Mouse (Mus musculus) midbrain, embryonic 14.5 days (tissue): ENCODE data around the gene Spx. TPM values are rescaled to one million over a fixed set of nuclear protein-coding genes. Genes with fewer than 3 reads are reported as not detected.

Experiments used
- ATAC-seq: fragments of 200-750 bp; cut with Nextera tagmentation; 2 replicates; pipeline ENCODE4 v1.8.0; 2017; ENCODE audit warnings: moderate number of reproducible peaks, moderate library complexity; ENCODE audit not compliant: low FRiP score, low TSS enrichment
- DNase-seq: peaks from one replicate; pipeline ENCODE4 v3.0.0-alpha.2; 2015
- H3K27ac ChIP-seq: fragments of 300-500 bp; sonication (generic); replicated peaks from 2 replicates; pipeline ENCODE4 v1.5.1; 2014; ENCODE audit warnings: mild to moderate bottlenecking, low read depth, low read length, moderate library complexity
- H3K27me3 ChIP-seq: fragments of 300-500 bp; sonication (generic); 2 replicates; pipeline ENCODE4 v1.6.1; 2014; ENCODE audit warnings: low read length, control low read depth, mixed read lengths; ENCODE audit not compliant: control insufficient read depth, insufficient read depth
- H3K36me3 ChIP-seq: fragments of 300-500 bp; sonication (generic); 2 replicates; pipeline ENCODE4 v1.6.1; 2014; ENCODE audit warnings: low read length, control low read depth; ENCODE audit not compliant: control insufficient read depth, insufficient read depth
- H3K4me1 ChIP-seq: fragments of 300-500 bp; sonication (generic); 2 replicates; pipeline ENCODE4 v1.6.1; 2014; ENCODE audit warnings: mild to moderate bottlenecking, antibody characterized with exemption, low read length, control low read depth; ENCODE audit not compliant: control insufficient read depth, insufficient read depth
- H3K4me2 ChIP-seq: fragments of 300-500 bp; sonication (generic); 2 replicates; pipeline ENCODE4 v1.6.1; 2014; ENCODE audit warnings: mild to moderate bottlenecking, low read length, moderate library complexity
- H3K4me3 ChIP-seq: fragments of 300-500 bp; sonication (generic); replicated peaks from 2 replicates; pipeline ENCODE4 v1.5.1; 2014; ENCODE audit warnings: low read depth, low read length
- H3K9ac ChIP-seq: fragments of 300-500 bp; sonication (generic); replicated peaks from 2 replicates; pipeline ENCODE4 v1.6.1; 2014; ENCODE audit warnings: mild to moderate bottlenecking, low read length, moderate library complexity
- H3K9me3 ChIP-seq: fragments of 300-500 bp; sonication (generic); 2 replicates; pipeline ENCODE4 v1.6.1; 2016; ENCODE audit warnings: low read length, control low read depth, mixed read lengths; ENCODE audit not compliant: control insufficient read depth
- whole genome bisulfite sequencing: fragments of 180-500 bp; shearing (Covaris S2); extraction: QIAGEN DNeasy Blood & Tissue Kit; methylation state at CpG from one replicate; pipeline ENCODE4 v1.1.7; 2014; 5-methylcytosine and 5-hydroxymethylcytosine counted together
- polyA plus RNA-seq: library from polyadenylated mRNA; unstranded; fragments of >200 nt; fragmentation: Nextera tagmentation; extraction: Ambion mirVana; gene quantifications from 2 replicates; pipeline ENCODE4 v1.2.1, GENCODE M21; 2014

The Spx gene
- polyA plus RNA-seq, 1 experiment from 2014 or later: 9.8 TPM

DNA sequence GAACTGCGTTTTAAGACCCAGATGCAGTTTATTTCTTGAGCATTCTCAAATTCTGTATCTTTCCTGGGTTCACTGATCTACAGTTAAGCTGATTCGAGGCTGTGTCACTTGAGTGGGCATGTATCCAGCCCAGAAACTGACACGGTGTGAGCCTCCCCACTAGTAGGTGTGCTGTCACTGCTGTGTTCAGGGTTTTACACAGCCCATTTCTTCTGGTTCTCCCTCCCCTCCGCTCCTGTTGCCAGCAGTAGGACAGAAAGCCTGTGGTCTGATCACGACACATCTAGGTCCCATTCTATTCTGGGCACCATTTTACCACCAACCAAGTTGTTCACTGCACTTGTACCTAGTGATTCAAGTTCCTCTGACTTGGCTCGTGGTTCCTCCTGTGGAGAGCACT, 17.5 kb upstream of the Spx start:
- ATAC-seq (no peak), DNase-seq (no peak)
- H3K9me3 ChIP-seq: no peaks in the 10 kb centered on the region
- H3K4me1 ChIP-seq: no peaks in the 10 kb centered on the region
- whole genome bisulfite sequencing: 92% methylated on average over 6 of the region's 6 CpGs
- no peak overlapping the region for H3K27ac ChIP-seq
- H3K4me2 ChIP-seq: no peak overlapping the region
- no peak overlapping the region for H3K9ac ChIP-seq
- no peak overlapping the region for H3K4me3 ChIP-seq
- no peaks in the 10 kb centered on the region for H3K27me3 ChIP-seq
- peaks cover 46% of the 10 kb centered on the region for H3K36me3 ChIP-seq

DNA sequence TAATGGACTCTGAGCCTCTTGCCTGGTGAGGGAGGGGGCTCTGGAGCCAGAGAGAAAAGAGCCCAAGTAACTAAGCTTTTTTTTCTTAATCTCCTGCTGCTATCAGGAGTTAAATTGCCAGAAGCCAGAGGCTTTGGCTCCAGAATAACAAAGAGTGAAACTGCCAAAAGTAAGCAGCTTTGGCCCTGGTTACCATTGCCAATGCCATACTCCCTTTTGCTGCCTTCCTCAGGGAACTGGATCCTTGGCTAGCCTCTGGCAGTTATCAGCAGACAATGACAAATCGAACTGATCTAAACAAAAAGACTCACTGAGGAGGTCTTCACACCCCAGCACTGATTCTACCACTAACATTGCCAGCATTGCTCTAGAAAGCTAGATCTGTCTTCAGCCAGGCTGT, 2.1 kb upstream of the Spx start:
- Histone ChIP-seq H3K9ac (no peak overlapping the region), H3K4me3 (no peak overlapping the region), H3K27me3 (peaks cover 14% of the 10 kb centered on the region), H3K4me2 (no peak overlapping the region), H3K36me3 (no peaks in the 10 kb centered on the region), H3K9me3 (no peaks in the 10 kb centered on the region), H3K4me1 (0 out of 2 replicates have a peak, but pooled peaks cover 4% of the 10 kb centered on the region), H3K27ac (no peak overlapping the region)
- WGBS: 4% methylated on average over 1 of the region's 1 CpGs
- DNase-seq (peak; percentile 21), ATAC-seq (no peak)

DNA sequence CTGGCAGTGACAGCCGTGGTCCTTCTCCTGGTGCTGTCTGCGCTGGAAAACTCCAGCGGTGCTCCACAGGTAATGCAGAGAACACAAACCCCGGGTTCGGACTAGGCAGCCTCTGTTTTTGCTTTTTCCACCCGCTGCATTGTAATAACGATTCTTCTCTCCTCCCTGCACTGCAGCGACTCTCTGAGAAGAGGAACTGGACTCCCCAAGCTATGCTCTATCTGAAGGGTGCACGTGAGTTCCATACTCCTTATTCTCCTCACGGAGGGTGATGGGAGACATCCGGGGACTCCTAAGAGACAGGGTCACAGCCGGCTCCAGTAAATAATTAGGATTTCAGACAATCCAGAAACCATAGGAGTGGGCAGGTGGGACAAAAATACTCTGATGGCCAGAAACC, 604 bp downstream of the Spx start:
- DNase-seq (peak; percentile 8), ATAC-seq (no peak)
- H3K27ac ChIP-seq: no peak overlapping the region
- H3K27me3 ChIP-seq: peaks cover 14% of the 10 kb centered on the region
- no peaks in the 10 kb centered on the region for H3K9me3 ChIP-seq
- H3K4me1 ChIP-seq: 0 out of 2 replicates have a peak, but pooled peaks cover 4% of the 10 kb centered on the region
- no peak overlapping the region for H3K9ac ChIP-seq
- no peak overlapping the region for H3K4me3 ChIP-seq
- 11% methylated on average over 12 of the region's 12 CpGs for WGBS
- no peaks in the 10 kb centered on the region for H3K36me3 ChIP-seq
- H3K4me2 ChIP-seq: peak overlapping the region; percentile 63

DNA sequence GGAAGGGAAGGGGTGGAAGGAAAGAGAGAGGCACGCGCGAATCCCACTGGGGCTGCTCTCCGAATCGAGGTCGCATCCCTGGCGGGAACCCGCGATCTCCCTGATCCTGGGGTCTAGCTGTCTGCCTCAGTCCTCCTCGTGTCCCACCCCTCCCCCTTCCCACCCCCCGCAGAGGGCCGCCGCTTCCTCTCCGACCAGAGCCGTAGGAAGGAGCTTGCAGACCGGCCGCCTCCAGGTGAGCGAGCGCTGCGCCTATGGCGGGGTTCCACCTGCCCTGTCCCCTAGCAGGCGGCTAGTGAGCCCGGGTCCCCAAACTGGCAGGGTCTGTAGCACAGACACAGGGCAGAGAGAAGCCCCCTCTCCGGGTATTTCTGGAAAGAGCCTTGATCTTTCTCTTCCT, 1.4 kb downstream of the Spx start:
- Histone ChIP-seq H3K9ac (peak overlapping the region; percentile 52), H3K27ac (no peak overlapping the region), H3K36me3 (no peaks in the 10 kb centered on the region), H3K4me1 (0 out of 2 replicates have a peak, but pooled peaks cover 4% of the 10 kb centered on the region), H3K4me3 (peak overlapping the region; percentile 33), H3K4me2 (peak overlapping the region; percentile 63), H3K27me3 (peaks cover 14% of the 10 kb centered on the region), H3K9me3 (no peaks in the 10 kb centered on the region)
- under 1% methylated on average over 24 of the region's 24 CpGs for WGBS
- DNase-seq (peak; percentile 37), ATAC-seq (peak; percentile 62)

DNA sequence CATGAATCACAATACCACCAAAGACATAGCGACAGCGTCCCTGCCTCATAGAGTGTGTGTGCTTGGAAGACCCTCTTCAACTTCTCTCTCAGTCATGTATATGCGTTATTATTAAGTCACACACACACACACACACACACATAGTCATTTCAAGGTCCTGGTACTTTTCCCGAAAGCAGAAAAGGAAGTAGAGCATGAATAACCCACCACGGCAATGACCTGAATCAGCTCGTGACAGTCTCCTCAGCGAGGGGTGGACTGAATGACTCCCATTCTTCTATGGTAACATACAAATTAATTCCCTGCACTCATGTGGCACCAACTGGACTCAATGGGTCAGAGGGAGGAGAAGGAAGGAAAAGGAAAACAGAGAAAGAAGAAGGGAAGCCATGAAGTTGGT, 11.7 kb downstream of the Spx start:
- no peak overlapping the region for H3K9ac ChIP-seq
- no peaks in the 10 kb centered on the region for H3K4me1 ChIP-seq
- no peak for ATAC-seq
- H3K9me3 ChIP-seq: no peaks in the 10 kb centered on the region
- no peaks in the 10 kb centered on the region for H3K36me3 ChIP-seq
- no peak overlapping the region for H3K4me2 ChIP-seq
- 73% methylated on average over 7 of the region's 7 CpGs for WGBS
- no peak overlapping the region for H3K27ac ChIP-seq
- DNase-seq: no peak
- H3K4me3 ChIP-seq: no peak overlapping the region
- no peaks in the 10 kb centered on the region for H3K27me3 ChIP-seq

DNA sequence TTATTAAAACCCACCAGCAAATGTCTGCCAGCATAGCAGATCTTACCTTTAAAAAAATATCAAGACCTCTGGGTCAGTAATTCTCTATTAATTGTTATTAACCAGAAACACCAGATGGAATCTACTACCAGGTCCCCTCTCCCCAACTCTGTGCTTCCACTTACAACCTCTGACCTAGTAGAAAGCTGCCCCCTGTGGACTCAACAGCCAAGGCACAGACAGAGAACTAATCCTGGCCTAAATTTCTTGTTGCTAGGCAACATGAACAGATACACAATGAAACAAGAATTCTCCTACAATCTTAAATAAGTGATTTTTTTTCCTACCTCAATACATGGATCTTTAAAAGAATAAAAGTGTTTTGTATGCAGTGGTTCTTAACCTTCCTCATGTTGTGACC, 15.8 kb downstream of the Spx start:
- DNase-seq: peak; percentile 8

DNA sequence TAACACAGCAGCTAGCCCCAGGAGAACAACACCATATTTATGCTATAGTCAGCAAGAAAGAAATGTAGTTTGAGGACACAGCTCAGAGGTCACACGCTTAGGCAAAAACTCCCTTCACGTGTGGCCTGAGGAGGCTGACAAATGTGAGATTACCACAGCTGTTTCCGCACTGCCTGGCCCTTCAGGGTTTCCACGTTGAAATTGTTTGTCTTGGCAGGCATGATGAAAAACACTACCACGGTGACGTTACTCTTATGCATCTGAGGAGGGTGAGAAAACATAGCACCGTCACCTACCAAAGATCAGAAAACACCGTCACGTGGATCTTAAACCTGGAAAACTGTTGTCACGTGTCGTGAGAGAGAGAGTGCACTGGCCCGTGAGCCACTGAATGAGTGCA, 38.1 kb downstream of the Spx start:
- ATAC-seq (no peak), DNase-seq (no peak)
- H3K4me2 ChIP-seq: no peak overlapping the region
- H3K36me3 ChIP-seq: no peaks in the 10 kb centered on the region
- no peak overlapping the region for H3K27ac ChIP-seq
- no peaks in the 10 kb centered on the region for H3K9me3 ChIP-seq
- H3K4me3 ChIP-seq: no peak overlapping the region
- no peak overlapping the region for H3K9ac ChIP-seq
- WGBS: 83% methylated on average over 12 of the region's 12 CpGs
- H3K4me1 ChIP-seq: no peaks in the 10 kb centered on the region
- H3K27me3 ChIP-seq: no peaks in the 10 kb centered on the region

More for the DNA sequence above, 15.8 kb downstream of the Spx start:
- Histone ChIP-seq H3K4me1 (no peaks in the 10 kb centered on the region), H3K9ac (no peak overlapping the region), H3K27ac (no peak overlapping the region), H3K4me2 (no peak overlapping the region), H3K4me3 (no peak overlapping the region), H3K9me3 (no peaks in the 10 kb centered on the region), H3K36me3 (no peaks in the 10 kb centered on the region), H3K27me3 (no peaks in the 10 kb centered on the region)
- no peak for ATAC-seq

DNA sequence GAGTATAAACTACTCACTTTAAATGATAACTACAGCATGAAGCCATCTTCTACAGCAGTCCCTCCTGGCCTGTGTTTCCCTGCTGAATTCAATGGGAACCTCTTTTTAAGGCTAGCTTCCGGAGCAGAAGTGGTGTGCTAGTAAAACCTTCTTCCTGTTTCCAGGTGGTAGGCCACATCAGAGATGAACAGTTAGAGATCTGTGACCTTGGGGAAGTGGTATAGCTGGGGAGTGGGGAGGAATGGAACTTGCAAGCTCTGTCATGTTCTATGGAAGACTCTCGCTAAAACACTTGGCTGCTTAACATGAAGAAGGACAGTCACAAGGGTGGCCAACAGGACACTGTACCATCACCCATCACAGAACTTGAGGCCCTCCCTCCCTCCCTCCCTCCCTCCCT, 40.1 kb downstream of the Spx start:
- DNase-seq (no peak), ATAC-seq (no peak)
- Histone ChIP-seq H3K4me3 (no peak overlapping the region), H3K36me3 (no peaks in the 10 kb centered on the region), H3K9me3 (no peaks in the 10 kb centered on the region), H3K27ac (no peak overlapping the region), H3K27me3 (no peaks in the 10 kb centered on the region), H3K9ac (no peak overlapping the region), H3K4me1 (peaks cover 3% of the 10 kb centered on the region; the same call in 1 of the 2 replicates), H3K4me2 (no peak overlapping the region)
- 89% methylated on average over 2 of the region's 2 CpGs for WGBS

DNA sequence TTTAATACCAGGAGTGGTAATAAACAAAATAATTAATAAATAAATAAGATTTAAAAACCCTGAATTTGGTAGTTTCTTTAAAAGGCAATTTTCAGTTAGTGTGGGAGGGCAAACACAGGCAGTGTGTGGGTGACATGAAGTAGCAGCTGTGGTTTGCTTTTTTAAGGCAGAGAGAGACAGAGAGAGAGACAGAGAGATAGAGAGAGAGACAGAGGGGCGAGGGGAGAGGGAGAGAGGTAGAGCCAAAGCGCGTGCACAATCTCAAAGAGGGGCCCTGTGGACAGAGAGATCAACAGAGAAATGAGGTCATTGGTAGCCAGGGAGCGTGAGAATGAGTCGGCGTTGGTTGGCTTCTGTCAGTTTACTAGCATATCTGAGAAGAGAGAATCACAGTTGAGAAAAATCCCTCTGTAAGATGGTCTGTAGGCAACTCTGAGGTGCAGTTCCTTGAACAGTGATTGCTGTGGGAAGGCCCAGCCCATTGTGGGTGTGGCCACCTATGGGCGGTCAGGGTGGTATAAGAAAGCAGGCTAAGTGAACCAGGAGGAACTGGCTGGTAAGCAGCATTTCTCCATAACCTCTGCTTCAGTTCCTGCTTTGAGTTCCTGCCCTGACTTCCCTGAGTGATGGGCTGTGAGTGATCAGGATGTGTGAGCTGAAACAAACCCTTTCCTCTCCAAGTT, 42.2 kb downstream of the Spx start:
- ATAC-seq (no peak), DNase-seq (no peak)
- Histone ChIP-seq H3K27ac (no peak overlapping the region), H3K9ac (no peak overlapping the region), H3K4me3 (no peak overlapping the region), H3K4me1 (peaks cover 6% of the 10 kb centered on the region; the same call in 1 of the 2 replicates), H3K36me3 (no peaks in the 10 kb centered on the region), H3K27me3 (no peaks in the 10 kb centered on the region), H3K4me2 (no peak overlapping the region), H3K9me3 (no peaks in the 10 kb centered on the region)
- 70% methylated on average over 7 of the region's 7 CpGs for WGBS
